Mouse (Mus musculus) heart, postnatal 0 days (tissue): ENCODE measurements around the gene Elavl3. TPM values are rescaled to one million over a fixed set of nuclear protein-coding genes. Genes with fewer than 3 reads are reported as not detected.

Experiments used
- ATAC-seq: fragments of 200-750 bp; cut with Nextera tagmentation; 2 replicates; pipeline ENCODE4 v1.8.0; 2017; ENCODE audit warnings: low read depth, moderate number of reproducible peaks, moderate library complexity; ENCODE audit not compliant: insufficient read depth
- DNase-seq: peaks from one replicate; pipeline ENCODE4 v3.0.0-alpha.2; 2016; ENCODE audit warnings: low spot score
- H3K27ac ChIP-seq: fragments of 300-500 bp; sonication (generic); 2 replicates; pipeline ENCODE4 v1.5.1; 2014; ENCODE audit warnings: low read depth, mild to moderate bottlenecking
- H3K27me3 ChIP-seq: fragments of 300-500 bp; sonication (generic); 2 replicates; pipeline ENCODE4 v1.6.1; 2014; ENCODE audit warnings: low read length, mixed read lengths; ENCODE audit not compliant: control insufficient read depth, insufficient read depth
- H3K36me3 ChIP-seq: fragments of 300-500 bp; sonication (generic); replicated peaks from 2 replicates; pipeline ENCODE4 v1.6.1; 2014; ENCODE audit warnings: low read length, mixed read lengths; ENCODE audit not compliant: control insufficient read depth, insufficient read depth
- H3K4me1 ChIP-seq: fragments of 300-500 bp; sonication (generic); 2 replicates; pipeline ENCODE4 v1.6.1; 2014; ENCODE audit warnings: antibody characterized with exemption; ENCODE audit not compliant: control insufficient read depth, insufficient read depth
- H3K4me2 ChIP-seq: fragments of 300-500 bp; sonication (generic); 2 replicates; pipeline ENCODE4 v1.6.1; 2014; ENCODE audit warnings: low read depth, mild to moderate bottlenecking, low read length, moderate library complexity
- H3K4me3 ChIP-seq: fragments of 300-500 bp; sonication (generic); 2 replicates; pipeline ENCODE4 v1.5.1; 2014; ENCODE audit warnings: low read depth, low read length
- H3K9ac ChIP-seq: fragments of 300-500 bp; sonication (generic); replicated peaks from 2 replicates; pipeline ENCODE4 v1.6.1; 2014; ENCODE audit warnings: low read depth, low read length, mixed read lengths
- H3K9me3 ChIP-seq: fragments of 300-500 bp; sonication (generic); replicated peaks from 2 replicates; pipeline ENCODE4 v1.6.1; 2016; ENCODE audit warnings: low read length; ENCODE audit not compliant: control insufficient read depth
- CTCF ChIP-seq: IDR thresholded peaks from 2 replicates; pipeline ENCODE4 v1.5.1; 2016; ENCODE audit warnings: antibody characterized with exemption, control low read depth, low read depth
- EP300 ChIP-seq: IDR thresholded peaks from 2 replicates; pipeline ENCODE4 v1.6.1; 2016; ENCODE audit warnings: antibody characterized with exemption, low read depth
- WGBS: fragments of 180-500 bp; shearing (Covaris S2); extraction: QIAGEN DNeasy Blood & Tissue Kit; methylation state at CpG from one replicate; pipeline ENCODE4 v1.1.7; 2014; 5-methylcytosine and 5-hydroxymethylcytosine counted together
- polyA plus RNA-seq: library from polyadenylated mRNA; unstranded; fragments of >200 nt; fragmentation: Nextera tagmentation; extraction: Ambion mirVana; gene quantifications from 2 replicates; pipeline ENCODE4 v1.2.1, GENCODE M21; 2015
- total RNA-seq: library from RNA; depleted of rRNA; stranded (reverse); fragments of >200 nt; gene quantifications from 2 replicates; pipeline ENCODE4 v1.2.3, GENCODE M21; 2014; ENCODE audit warnings: low replicate concordance

Elavl3 gene
- total and polyA plus RNA-seq, 2 experiments from 2014 or later, result 0.15 TPM; not detected in 1

DNA sequence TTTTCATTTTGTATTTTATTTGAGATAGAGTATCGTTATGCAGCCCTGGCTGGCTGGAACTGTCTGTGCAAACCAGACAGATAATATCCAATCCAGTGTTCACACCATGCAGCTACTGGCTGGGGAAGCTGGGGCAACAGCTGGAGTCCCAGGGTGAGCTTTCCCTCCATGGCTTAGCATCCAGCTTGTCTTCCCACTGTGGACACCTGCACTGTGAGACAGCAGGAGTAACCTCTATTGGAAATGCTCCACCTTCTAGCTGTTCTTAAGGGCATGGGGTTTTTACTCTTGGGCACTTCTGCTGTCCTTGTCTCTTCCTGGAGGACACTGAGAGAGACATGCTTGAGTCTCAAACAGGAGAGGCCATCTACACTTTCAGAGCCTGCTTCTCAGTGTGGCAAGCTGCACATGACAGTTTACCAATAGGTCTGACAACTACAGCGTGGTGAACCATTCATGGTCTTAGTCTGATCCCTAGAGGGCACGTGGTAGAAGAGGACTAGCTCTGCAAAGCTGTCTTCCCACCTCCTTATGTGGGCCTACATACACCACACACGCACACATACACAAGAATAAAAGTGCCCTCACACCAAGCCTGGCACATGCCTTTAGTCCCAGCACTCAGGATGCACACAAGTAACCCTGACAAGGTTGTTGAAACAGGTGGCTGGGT is 18.2 kb upstream of the Elavl3 start:
- Histone ChIP-seq H3K9ac (peak overlapping the region; percentile 90; the same call in 1 of the 2 replicates), H3K36me3 (peaks cover 55% of the 10 kb centered on the region)
- ATAC-seq, result no peak

GRCm38 (mm10) chr9:22067195-22067594 is 15.4 kb upstream of the Elavl3 start:
- 84% methylated on average over 5 of the region's 5 CpGs for WGBS
- H3K36me3 ChIP-seq, result peaks cover 56% of the 10 kb centered on the region

More for the DNA sequence above, 18.2 kb upstream of the Elavl3 start:
- Histone ChIP-seq H3K4me3 (peak overlapping the region; percentile 98), H3K27ac (peak overlapping the region; percentile 97), H3K9me3 (no peaks in the 10 kb centered on the region), H3K27me3 (no peaks in the 10 kb centered on the region), H3K4me1 (no peaks in the 10 kb centered on the region; the same call in 1 of the 2 replicates), H3K4me2 (peak overlapping the region; percentile 63)
- no peak for DNase-seq
- 53% methylated on average over 4 of the region's 4 CpGs for WGBS
- TF ChIP-seq EP300, result no peak

DNA sequence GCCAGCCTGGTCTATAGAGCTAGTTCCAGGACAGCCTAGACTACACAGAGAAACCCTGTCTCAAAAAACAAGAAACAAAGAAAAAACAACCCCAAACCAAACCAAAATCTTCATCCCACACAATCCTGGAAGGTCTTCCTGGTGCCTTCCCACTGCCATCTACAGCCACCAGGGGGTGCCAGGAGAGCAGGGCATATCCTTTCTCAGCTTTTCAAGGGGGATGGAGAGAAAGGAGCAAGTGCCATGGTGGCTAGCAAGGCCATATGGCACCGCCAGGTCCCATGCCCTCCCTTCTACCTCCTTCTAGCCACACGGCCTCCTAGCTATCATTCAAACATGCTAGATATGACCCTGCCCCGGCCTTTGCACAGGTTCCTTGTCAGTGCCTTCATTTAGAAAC is 14.6 kb upstream of the Elavl3 start:
- Histone ChIP-seq H3K27ac (no peak overlapping the region), H3K4me1 (no peaks in the 10 kb centered on the region; the same call in 1 of the 2 replicates), H3K9ac (no peak overlapping the region), H3K4me3 (no peak overlapping the region), H3K9me3 (no peaks in the 10 kb centered on the region), H3K36me3 (peaks cover 62% of the 10 kb centered on the region), H3K4me2 (no peak overlapping the region), H3K27me3 (no peaks in the 10 kb centered on the region)
- no peak for DNase-seq
- TF ChIP-seq EP300 (no peak), CTCF (peak; percentile 90)
- WGBS, result 71% methylated on average over 3 of the region's 3 CpGs
- no peak for ATAC-seq

More at GRCm38 (mm10) chr9:22067195-22067594, 15.4 kb upstream of the Elavl3 start:
- ATAC-seq (no peak), DNase-seq (no peak)
- TF ChIP-seq CTCF, result no peak
- no peak for TF ChIP-seq EP300
- Histone ChIP-seq H3K4me1 (no peaks in the 10 kb centered on the region; the same call in 1 of the 2 replicates), H3K27ac (no peak overlapping the region), H3K27me3 (no peaks in the 10 kb centered on the region), H3K4me3 (no peak overlapping the region), H3K4me2 (no peak overlapping the region), H3K9ac (no peak overlapping the region), H3K9me3 (no peaks in the 10 kb centered on the region)

DNA sequence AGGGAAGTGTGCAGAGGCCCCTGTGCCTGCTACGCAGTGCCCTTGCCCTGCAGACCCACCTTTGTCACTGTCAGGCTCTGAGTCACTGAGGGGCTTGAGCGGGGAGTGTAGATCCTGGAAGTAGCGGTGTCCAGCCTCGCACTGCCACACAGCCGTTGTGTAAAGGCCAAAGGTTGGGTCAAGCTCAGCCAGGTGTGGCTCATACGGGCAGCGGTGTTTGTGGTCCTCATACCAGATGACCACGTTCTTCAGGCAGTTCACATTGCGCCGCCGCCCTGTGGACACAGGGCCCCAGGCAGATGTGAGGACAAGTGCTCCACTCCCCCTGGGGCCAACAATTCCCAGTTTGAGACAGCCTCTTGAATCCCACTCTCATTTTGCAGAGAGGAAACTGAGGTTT is 13.8 kb upstream of the Elavl3 start:
- DNase-seq (no peak), ATAC-seq (no peak)
- Histone ChIP-seq H3K4me3 (no peak overlapping the region), H3K27me3 (no peaks in the 10 kb centered on the region), H3K4me2 (no peak overlapping the region), H3K9ac (no peak overlapping the region), H3K27ac (no peak overlapping the region), H3K36me3 (peaks cover 70% of the 10 kb centered on the region), H3K9me3 (no peaks in the 10 kb centered on the region), H3K4me1 (no peaks in the 10 kb centered on the region; the same call in 1 of the 2 replicates)
- TF ChIP-seq EP300, result no peak
- TF ChIP-seq CTCF, result no peak
- WGBS, result 96% methylated on average over 11 of the region's 11 CpGs

DNA sequence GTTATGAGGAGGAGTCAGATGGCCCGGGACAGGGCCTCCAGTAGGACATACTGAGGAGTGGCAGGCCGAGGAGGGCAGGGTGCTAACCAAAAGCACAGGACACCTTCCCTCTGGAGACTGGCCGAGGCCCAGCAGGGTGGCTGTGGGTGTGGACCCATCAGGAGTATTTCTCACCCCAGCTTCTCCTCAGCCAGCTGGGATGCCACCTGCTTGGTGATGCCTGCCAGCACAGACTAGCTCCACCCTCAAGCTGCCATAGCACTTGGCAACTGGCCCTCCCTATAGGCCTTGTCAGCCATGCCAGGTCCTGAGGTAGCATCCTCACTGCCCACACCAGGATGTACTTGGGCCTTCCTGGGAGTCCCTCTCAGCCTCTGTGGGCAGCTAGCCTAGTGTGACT is 12.5 kb upstream of the Elavl3 start:
- H3K27me3 ChIP-seq, result no peaks in the 10 kb centered on the region
- no peak overlapping the region for H3K9ac ChIP-seq
- peaks cover 74% of the 10 kb centered on the region for H3K36me3 ChIP-seq
- H3K4me2 ChIP-seq, result no peak overlapping the region
- H3K9me3 ChIP-seq, result no peaks in the 10 kb centered on the region
- no peak overlapping the region for H3K4me3 ChIP-seq
- WGBS, result 88% methylated on average over 3 of the region's 3 CpGs
- no peak for ATAC-seq
- DNase-seq, result no peak
- no peak overlapping the region for H3K27ac ChIP-seq
- TF ChIP-seq EP300, result no peak
- no peak for TF ChIP-seq CTCF
- no peaks in the 10 kb centered on the region for H3K4me1 ChIP-seq

- Histone ChIP-seq H3K4me2 (no peak overlapping the region), H3K27ac (no peak overlapping the region), H3K9ac (no peak overlapping the region), H3K27me3 (no peaks in the 10 kb centered on the region), H3K9me3 (no peaks in the 10 kb centered on the region), H3K4me3 (no peak overlapping the region), H3K4me1 (no peaks in the 10 kb centered on the region), H3K36me3 (peaks cover 75% of the 10 kb centered on the region)
- DNase-seq (no peak), ATAC-seq (no peak)
- WGBS, result 63% methylated on average over 2 of the region's 2 CpGs
- no peak for TF ChIP-seq CTCF
- no peak for TF ChIP-seq EP300
Observed at GRCm38 (mm10) chr9:22061339-22061738, 9.5 kb upstream of the Elavl3 start.
